Mouse (Mus musculus) heart, postnatal 0 days (tissue): ENCODE data around the gene Bcar3. TPM values are rescaled to one million over a fixed set of nuclear protein-coding genes. Genes with fewer than 3 reads are reported as not detected.

Source experiments
- ATAC-seq: fragments of 200-750 bp; cut with Nextera tagmentation; 2 replicates; pipeline ENCODE4 v1.8.0; 2017; ENCODE audit warnings: low read depth, moderate number of reproducible peaks, moderate library complexity; ENCODE audit not compliant: insufficient read depth
- DNase-seq: peaks from one replicate; pipeline ENCODE4 v3.0.0-alpha.2; 2016; ENCODE audit warnings: low spot score
- H3K27ac ChIP-seq: fragments of 300-500 bp; sonication (generic); 2 replicates; pipeline ENCODE4 v1.5.1; 2014; ENCODE audit warnings: low read depth, mild to moderate bottlenecking
- H3K27me3 ChIP-seq: fragments of 300-500 bp; sonication (generic); 2 replicates; pipeline ENCODE4 v1.6.1; 2014; ENCODE audit warnings: low read length, mixed read lengths; ENCODE audit not compliant: control insufficient read depth, insufficient read depth
- H3K36me3 ChIP-seq: fragments of 300-500 bp; sonication (generic); replicated peaks from 2 replicates; pipeline ENCODE4 v1.6.1; 2014; ENCODE audit warnings: low read length, mixed read lengths; ENCODE audit not compliant: control insufficient read depth, insufficient read depth
- H3K4me1 ChIP-seq: fragments of 300-500 bp; sonication (generic); 2 replicates; pipeline ENCODE4 v1.6.1; 2014; ENCODE audit warnings: antibody characterized with exemption; ENCODE audit not compliant: control insufficient read depth, insufficient read depth
- H3K4me2 ChIP-seq: fragments of 300-500 bp; sonication (generic); 2 replicates; pipeline ENCODE4 v1.6.1; 2014; ENCODE audit warnings: low read depth, mild to moderate bottlenecking, low read length, moderate library complexity
- H3K4me3 ChIP-seq: fragments of 300-500 bp; sonication (generic); 2 replicates; pipeline ENCODE4 v1.5.1; 2014; ENCODE audit warnings: low read depth, low read length
- H3K9ac ChIP-seq: fragments of 300-500 bp; sonication (generic); replicated peaks from 2 replicates; pipeline ENCODE4 v1.6.1; 2014; ENCODE audit warnings: low read depth, low read length, mixed read lengths
- H3K9me3 ChIP-seq: fragments of 300-500 bp; sonication (generic); replicated peaks from 2 replicates; pipeline ENCODE4 v1.6.1; 2016; ENCODE audit warnings: low read length; ENCODE audit not compliant: control insufficient read depth
- CTCF ChIP-seq: IDR thresholded peaks from 2 replicates; pipeline ENCODE4 v1.5.1; 2016; ENCODE audit warnings: antibody characterized with exemption, control low read depth, low read depth
- EP300 ChIP-seq: IDR thresholded peaks from 2 replicates; pipeline ENCODE4 v1.6.1; 2016; ENCODE audit warnings: antibody characterized with exemption, low read depth
- WGBS: fragments of 180-500 bp; shearing (Covaris S2); extraction: QIAGEN DNeasy Blood & Tissue Kit; methylation state at CpG from one replicate; pipeline ENCODE4 v1.1.7; 2014; 5-methylcytosine and 5-hydroxymethylcytosine counted together
- polyA plus RNA-seq: library from polyadenylated mRNA; unstranded; fragments of >200 nt; fragmentation: Nextera tagmentation; extraction: Ambion mirVana; gene quantifications from 2 replicates; pipeline ENCODE4 v1.2.1, GENCODE M21; 2015
- total RNA-seq: library from RNA; depleted of rRNA; stranded (reverse); fragments of >200 nt; gene quantifications from 2 replicates; pipeline ENCODE4 v1.2.3, GENCODE M21; 2014; ENCODE audit warnings: low replicate concordance

Gene Bcar3
- total and polyA plus RNA-seq, 2 experiments from 2014 or later, result 3.3 to 38.6 TPM

GRCm38 (mm10) chr3:122480065-122480675, 186.2 kb downstream of the Bcar3 start:
- WGBS, result 46% methylated on average over 8 of the region's 8 CpGs
- Histone ChIP-seq H3K9me3 (no peaks in the 10 kb centered on the region), H3K4me2 (no peak overlapping the region), H3K36me3 (no peaks in the 10 kb centered on the region), H3K27me3 (peaks cover 32% of the 10 kb centered on the region), H3K9ac (no peak overlapping the region), H3K4me1 (peaks cover 12% of the 10 kb centered on the region; the same call in 1 of the 2 replicates), H3K4me3 (no peak overlapping the region), H3K27ac (no peak overlapping the region)
- ATAC-seq, result no peak
- no peak for TF ChIP-seq EP300
- TF ChIP-seq CTCF, result no peak
- DNase-seq, result no peak

DNA sequence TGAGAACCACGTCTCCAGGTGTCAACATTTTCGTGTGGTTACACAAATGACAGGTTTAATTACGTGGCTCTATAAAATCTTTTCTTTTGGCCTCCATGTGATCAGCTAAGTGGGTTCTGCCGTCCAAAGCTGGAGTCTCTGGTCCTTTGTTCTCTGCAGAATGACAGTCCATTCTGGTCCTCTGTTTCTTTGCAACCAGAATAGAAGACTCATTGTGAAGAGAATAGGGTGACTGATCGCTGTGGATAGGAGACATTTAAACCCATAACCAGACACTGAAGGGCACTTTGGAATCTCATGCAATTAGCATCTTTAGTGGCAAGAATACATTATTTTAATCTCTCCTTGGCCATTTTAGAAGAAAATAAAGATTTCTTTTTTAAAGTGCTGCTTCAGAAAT, 187.1 kb downstream of the Bcar3 start:
- no peak overlapping the region for H3K4me3 ChIP-seq
- TF ChIP-seq EP300 (no peak), CTCF (no peak)
- H3K36me3 ChIP-seq, result no peaks in the 10 kb centered on the region
- ATAC-seq, result no peak
- no peak overlapping the region for H3K27ac ChIP-seq
- H3K9me3 ChIP-seq, result no peaks in the 10 kb centered on the region
- H3K27me3 ChIP-seq, result peaks cover 32% of the 10 kb centered on the region
- H3K4me1 ChIP-seq, result peaks cover 12% of the 10 kb centered on the region; the same call in 1 of the 2 replicates
- H3K4me2 ChIP-seq, result no peak overlapping the region
- 76% methylated on average over 5 of the region's 5 CpGs for WGBS
- no peak overlapping the region for H3K9ac ChIP-seq
- DNase-seq, result no peak

DNA sequence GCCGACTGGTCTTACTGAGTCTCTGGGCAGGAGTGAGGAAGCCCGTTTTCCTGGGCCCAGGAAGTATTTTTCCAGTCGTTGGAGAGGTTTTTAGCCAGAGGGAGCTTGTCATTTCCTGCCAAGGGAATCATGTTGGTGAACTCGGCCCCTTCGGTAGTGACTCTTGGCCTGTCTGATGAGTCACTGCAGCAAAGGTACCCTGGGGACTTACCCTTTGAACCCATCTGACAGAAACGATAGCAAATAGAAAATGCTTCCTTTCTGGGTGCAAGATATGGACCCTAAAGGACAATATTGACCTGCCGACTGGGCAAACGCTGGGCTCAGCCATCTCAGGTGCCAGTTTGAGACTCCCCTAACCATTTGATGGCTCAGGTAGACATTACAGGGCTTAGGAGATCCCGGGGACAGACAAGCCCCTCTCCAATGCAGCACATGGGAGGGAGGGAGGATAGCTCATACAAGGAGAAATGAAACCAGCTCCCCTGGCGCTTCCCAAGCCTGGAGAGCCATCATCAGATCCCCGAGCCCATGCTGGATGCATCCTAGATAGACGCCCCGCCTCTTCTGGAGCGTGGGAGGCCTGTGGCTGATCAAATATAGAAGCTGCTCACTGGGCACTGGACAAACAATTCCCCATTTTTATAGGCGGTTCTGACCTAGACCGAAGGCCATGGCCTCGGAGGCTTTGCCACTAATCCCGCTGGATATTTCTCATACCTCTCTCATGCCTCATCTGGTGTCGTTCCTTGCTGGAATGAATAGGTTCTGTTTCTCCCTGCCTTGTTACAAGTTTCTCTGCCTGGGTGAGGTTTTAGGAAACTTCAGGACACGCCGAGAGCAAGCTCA, 188.2 kb downstream of the Bcar3 start:
- no peaks in the 10 kb centered on the region for H3K36me3 ChIP-seq
- DNase-seq (no peak), ATAC-seq (no peak)
- H3K4me2 ChIP-seq, result no peak overlapping the region
- no peak overlapping the region for H3K9ac ChIP-seq
- H3K9me3 ChIP-seq, result no peaks in the 10 kb centered on the region
- H3K4me3 ChIP-seq, result no peak overlapping the region
- peaks cover 24% of the 10 kb centered on the region for H3K27me3 ChIP-seq
- WGBS, result 64% methylated on average over 21 of the region's 21 CpGs
- peaks cover 12% of the 10 kb centered on the region; the same call in 1 of the 2 replicates for H3K4me1 ChIP-seq
- TF ChIP-seq CTCF (no peak), EP300 (no peak)
- no peak overlapping the region for H3K27ac ChIP-seq

GRCm38 (mm10) chr3:122483066-122483782, 189.3 kb downstream of the Bcar3 start:
- Histone ChIP-seq H3K27ac (0 out of 2 replicates have a peak overlapping the region, but pooled peaks have one; percentile 7), H3K9ac (no peak overlapping the region), H3K4me2 (peak overlapping the region; percentile 44), H3K9me3 (no peaks in the 10 kb centered on the region), H3K36me3 (no peaks in the 10 kb centered on the region), H3K27me3 (peaks cover 13% of the 10 kb centered on the region), H3K4me1 (peaks cover 12% of the 10 kb centered on the region; the same call in 1 of the 2 replicates), H3K4me3 (0 out of 2 replicates have a peak overlapping the region, but pooled peaks have one; percentile 3)
- WGBS, result 28% methylated on average over 14 of the region's 14 CpGs
- DNase-seq, result no peak
- no peak for TF ChIP-seq CTCF
- TF ChIP-seq EP300, result no peak
- 0 out of 2 replicates have a peak, but pooled peaks have one; percentile 14 for ATAC-seq

GRCm38 (mm10) chr3:122483783-122484130, 189.8 kb downstream of the Bcar3 start:
- Histone ChIP-seq H3K4me1 (peaks cover 12% of the 10 kb centered on the region; the same call in 1 of the 2 replicates), H3K27me3 (peaks cover 9% of the 10 kb centered on the region), H3K27ac (peak overlapping the region; percentile 7; the same call in 1 of the 2 replicates), H3K9ac (no peak overlapping the region), H3K9me3 (no peaks in the 10 kb centered on the region), H3K4me3 (0 out of 2 replicates have a peak overlapping the region, but pooled peaks have one; percentile 3), H3K36me3 (no peaks in the 10 kb centered on the region), H3K4me2 (peak overlapping the region; percentile 44)
- ATAC-seq, result no peak
- DNase-seq, result no peak
- 30% methylated on average over 5 of the region's 5 CpGs for WGBS
- no peak for TF ChIP-seq EP300
- TF ChIP-seq CTCF, result no peak
